16 mouse cellular contexts compared by ENCODE assay signal in genomic region chrX:110109490-110109889, GRCm38 (mm10).
"Had no signal": no experiment of that assay in that cellular context is flagged by ENCODE, and none has a peak within 500 bp of the region (broad histone marks: within the 10 kb centered on the region; RNA-seq: fewer than 3 reads in every experiment).

No protein-coding gene starts in this region.

- H3K9ac ChIP-seq: neural tube, embryonic 13.5 days; neural tube, embryonic 15.5 days; stomach, embryonic 15.5 days had no signal

- H3K4me1 ChIP-seq: neural tube, embryonic 13.5 days; neural tube, embryonic 15.5 days; stomach, embryonic 15.5 days had no signal

- H3K27me3 ChIP-seq: neural tube, embryonic 13.5 days; neural tube, embryonic 15.5 days; stomach, embryonic 15.5 days had no signal

- DNase-seq: retina, postnatal 1 day; right cerebral cortex, adult 18-20 months; right cerebral cortex, postnatal 14 days; right cerebral cortex, postnatal 25 days; right cerebral cortex, postnatal 4 days; spleen, adult 18-20 months; thymus, adult 18-20 months; thymus, adult 2 months; thymus, postnatal 14 days; thymus, postnatal 25 days; thymus, postnatal 36 days; thymus, postnatal 4 days had no signal

- H3K27ac ChIP-seq: neural tube, embryonic 13.5 days; neural tube, embryonic 15.5 days; stomach, embryonic 15.5 days; stomach, postnatal 0 days had no signal

- H3K4me3 ChIP-seq: neural tube, embryonic 13.5 days; neural tube, embryonic 15.5 days; stomach, embryonic 15.5 days had no signal

- H3K36me3 ChIP-seq: neural tube, embryonic 13.5 days; neural tube, embryonic 15.5 days; stomach, embryonic 15.5 days had no signal

- H3K9me3 ChIP-seq: neural tube, embryonic 13.5 days; neural tube, embryonic 15.5 days; stomach, embryonic 15.5 days had no signal
